Comparison of ENCODE assay signal across 8 mouse cellular contexts in the genomic region with DNA sequence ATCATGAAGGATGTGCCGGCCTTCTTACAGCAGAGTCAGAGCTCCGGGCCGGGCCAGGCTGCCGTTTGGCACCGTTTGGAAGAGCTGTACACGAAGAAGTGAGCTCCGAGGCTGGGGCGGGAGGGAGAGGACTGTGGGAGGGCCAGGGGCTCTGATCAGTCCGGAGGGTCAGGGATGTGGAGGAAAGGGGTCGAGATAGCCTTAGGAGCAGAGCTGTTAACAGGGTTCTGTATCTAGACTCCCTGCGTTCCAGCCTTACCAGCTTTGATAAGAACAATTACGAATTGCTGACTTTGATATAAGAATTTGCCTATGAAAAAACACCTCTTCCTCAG. TPM values are rescaled to one million over a fixed set of nuclear protein-coding genes. Genes with fewer than 3 reads are reported as not detected.
A peak's percentile ranks its signal among the peaks of the same experiment; 100 is the strongest.
DNase-seq lines count a peak whose midpoint lies in the region; ATAC-seq and TF ChIP-seq lines count a peak whose summit lies in the region.

No protein-coding gene starts in this region.

- H3K4me2 ChIP-seq in embryonic facial prominence, embryonic 12.5 days (replicated peaks): peak overlapping the region; percentile 59
- peak overlapping the region; percentile 78 for H3K4me2 ChIP-seq in hindbrain, postnatal 0 days (ENCODE audit: low read depth, low read length)
- peak overlapping the region; percentile 74 for H3K4me2 ChIP-seq in midbrain, postnatal 0 days (ENCODE audit: low read depth, low read length, poor library complexity, severe bottlenecking)

- H3K9ac ChIP-seq in embryonic facial prominence, embryonic 12.5 days: peak overlapping the region; percentile 77
- H3K9ac ChIP-seq in hindbrain, postnatal 0 days (replicated peaks; ENCODE audit: low read length): peak overlapping the region; percentile 84
- peak overlapping the region; percentile 94 for H3K9ac ChIP-seq in midbrain, postnatal 0 days (replicated peaks; ENCODE audit: low read length, poor library complexity, severe bottlenecking)

- H3K27me3 ChIP-seq in embryonic facial prominence, embryonic 12.5 days: no peaks in the 10 kb centered on the region
- H3K27me3 ChIP-seq in hindbrain, postnatal 0 days (ENCODE audit: insufficient read depth, low read length): no peaks in the 10 kb centered on the region
- no peaks in the 10 kb centered on the region for H3K27me3 ChIP-seq in midbrain, postnatal 0 days (ENCODE audit: insufficient read depth, low read length)

- no peak for TF ChIP-seq CTCF in left cerebral cortex, adult 2 months (IDR thresholded peaks at IDR 0.05)
- no peak for TF ChIP-seq CTCF in hindbrain, postnatal 0 days (IDR thresholded peaks at IDR 0.05; ENCODE audit: low read depth)
- TF ChIP-seq CTCF in midbrain, postnatal 0 days (IDR thresholded peaks at IDR 0.05): no peak

- intact Hi-C loops in left cerebral cortex, adult 2 months (cut with DNase I): loop anchor here (1.0 to 5.0 kb wide), 2 partner anchors 25 to 35 kb away; a partner anchor contains a TSS
- intact Hi-C loops in left cerebral cortex, postnatal 14 days (cut with DNase I): loop anchor here (1.0 kb wide), 1 partner anchor 26 kb away; a partner anchor contains a TSS

- ATAC-seq in embryonic facial prominence, embryonic 12.5 days (ENCODE audit: insufficient number of reproducible peaks, insufficient read depth, low FRiP score, low TSS enrichment): no peak
- ATAC-seq in hindbrain, postnatal 0 days: peak; percentile 70
- ATAC-seq in midbrain, postnatal 0 days (ENCODE audit: low FRiP score): peak; percentile 47; the same call in 1 of the 2 replicates
- ATAC-seq in megakaryocyte-erythroid progenitor cell, adult 5-6 weeks (replicated peaks; ENCODE audit: low FRiP score, low TSS enrichment, poor library complexity, severe bottlenecking): no peak; the same call in 1 of the 2 replicates

- H3K27ac ChIP-seq in left cerebral cortex, adult 2 months: peak overlapping the region; percentile 95
- H3K27ac ChIP-seq in embryonic facial prominence, embryonic 12.5 days: peak overlapping the region; percentile 52; the same call in 1 of the 2 replicates
- H3K27ac ChIP-seq in hindbrain, postnatal 0 days: peak overlapping the region; percentile 90
- H3K27ac ChIP-seq in midbrain, postnatal 0 days (ENCODE audit: low read depth, low read length): peak overlapping the region; percentile 89

- H3K4me3 ChIP-seq in left cerebral cortex, adult 2 months: peak overlapping the region; percentile 85
- H3K4me3 ChIP-seq in embryonic facial prominence, embryonic 12.5 days: peak overlapping the region; percentile 85
- H3K4me3 ChIP-seq in hindbrain, postnatal 0 days (ENCODE audit: low read length): peak overlapping the region; percentile 91
- H3K4me3 ChIP-seq in midbrain, postnatal 0 days (ENCODE audit: low read depth, low read length): peak overlapping the region; percentile 81

- peaks cover 11% of the 10 kb centered on the region for H3K4me1 ChIP-seq in embryonic facial prominence, embryonic 12.5 days
- H3K4me1 ChIP-seq in hindbrain, postnatal 0 days (ENCODE audit: insufficient read depth, low read length): 0 out of 2 replicates have a peak, but pooled peaks cover 6% of the 10 kb centered on the region
- H3K4me1 ChIP-seq in midbrain, postnatal 0 days (ENCODE audit: insufficient read depth, low read length): 0 out of 2 replicates have a peak, but pooled peaks cover 4% of the 10 kb centered on the region

- peaks cover 17% of the 10 kb centered on the region for H3K36me3 ChIP-seq in embryonic facial prominence, embryonic 12.5 days
- H3K36me3 ChIP-seq in hindbrain, postnatal 0 days (ENCODE audit: insufficient read depth, low read length): peaks cover 17% of the 10 kb centered on the region
- H3K36me3 ChIP-seq in midbrain, postnatal 0 days (ENCODE audit: insufficient read depth, low read length): peaks cover 14% of the 10 kb centered on the region

- DNase-seq in left cerebral cortex, adult 2 months (ENCODE audit: extremely low spot score in 1 of 2, low spot score in 2 of 2): no peak
- DNase-seq in left cerebral cortex, postnatal 14 days (ENCODE audit: low spot score in 2 of 2): no peak
- no peak for DNase-seq in hindbrain, postnatal 0 days (ENCODE audit: low spot score)
- no peak for DNase-seq in midbrain, postnatal 0 days (ENCODE audit: low spot score)
- DNase-seq in adrenal gland, postnatal 25 days: no peak
- no peak for DNase-seq in right cerebral cortex, postnatal 25 days

- under 1% methylated on average over 12 of the region's 12 CpGs for WGBS in embryonic facial prominence, embryonic 12.5 days
- under 1% methylated on average over 12 of the region's 12 CpGs for WGBS in hindbrain, postnatal 0 days
- WGBS in midbrain, postnatal 0 days: under 1% methylated on average over 12 of the region's 12 CpGs

- H3K9me3 ChIP-seq in embryonic facial prominence, embryonic 12.5 days: no peaks in the 10 kb centered on the region
- H3K9me3 ChIP-seq in hindbrain, postnatal 0 days (ENCODE audit: low read length): no peaks in the 10 kb centered on the region
- no peaks in the 10 kb centered on the region for H3K9me3 ChIP-seq in midbrain, postnatal 0 days (ENCODE audit: low read length)

RNA-seq across cellular contexts. Expression of a gene that starts 0.3 kb away (rescaled TPM):
- total RNA-seq in left cerebral cortex, adult 2 months (2021): 10 to 100 TPM; 72.2 to 76.5 TPM
- 10 to 100 TPM; 66.2 to 67.2 TPM for total RNA-seq in left cerebral cortex, postnatal 14 days (2021)
- polyA plus RNA-seq in embryonic facial prominence, embryonic 12.5 days (2016; fragmentation: Nextera tagmentation; extraction: Ambion mirVana): 25.3 and 26.1 TPM in 2 replicates
- total RNA-seq in hindbrain, postnatal 0 days (2014; rRNA removed): 56.3 and 71.6 TPM in 2 replicates
- polyA plus RNA-seq in hindbrain, postnatal 0 days (2015; fragmentation: Nextera tagmentation; extraction: Ambion mirVana): 74.6 and 75.6 TPM in 2 replicates
- total RNA-seq in midbrain, postnatal 0 days (2014; rRNA removed): 55.5 and 66.3 TPM in 2 replicates
- polyA plus RNA-seq in midbrain, postnatal 0 days (2015; fragmentation: Nextera tagmentation; extraction: Ambion mirVana): 60.9 and 72.3 TPM in 2 replicates
- total RNA-seq in adrenal gland, postnatal 25 days (2021): 31.5 and 34.3 TPM in 2 replicates
- 27.7 and 32.4 TPM in 2 replicates for total RNA-seq in megakaryocyte-erythroid progenitor cell, adult 5-6 weeks (2014; fragmentation: Nextera tagmentation)
- total RNA-seq in megakaryocyte-erythroid progenitor cell, adult 5-6 weeks (2017): 18.2 and 23.4 TPM in 2 replicates

RNA-seq across cellular contexts. Expression of a gene that starts 0.7 kb away (rescaled TPM):
- 100 to 1,000 TPM; 101 to 107 TPM for total RNA-seq in left cerebral cortex, adult 2 months (2021)
- total RNA-seq in left cerebral cortex, postnatal 14 days (2021): 100 to 1,000 TPM; 128 to 133 TPM
- polyA plus RNA-seq in embryonic facial prominence, embryonic 12.5 days (2016; fragmentation: Nextera tagmentation; extraction: Ambion mirVana): 274 and 291 TPM in 2 replicates
- total RNA-seq in hindbrain, postnatal 0 days (2014; rRNA removed): 104 and 113 TPM in 2 replicates
- polyA plus RNA-seq in hindbrain, postnatal 0 days (2015; fragmentation: Nextera tagmentation; extraction: Ambion mirVana): 259 and 275 TPM in 2 replicates
- total RNA-seq in midbrain, postnatal 0 days (2014; rRNA removed): 107 and 136 TPM in 2 replicates
- 245 and 265 TPM in 2 replicates for polyA plus RNA-seq in midbrain, postnatal 0 days (2015; fragmentation: Nextera tagmentation; extraction: Ambion mirVana)
- 125 and 128 TPM in 2 replicates for total RNA-seq in adrenal gland, postnatal 25 days (2021)
- 86.3 and 118 TPM in 2 replicates for total RNA-seq in megakaryocyte-erythroid progenitor cell, adult 5-6 weeks (2014; fragmentation: Nextera tagmentation)
- 169 and 203 TPM in 2 replicates for total RNA-seq in megakaryocyte-erythroid progenitor cell, adult 5-6 weeks (2017)

RNA-seq across cellular contexts. Expression of a gene that starts 17.8 kb away (rescaled TPM):
- total RNA-seq in left cerebral cortex, adult 2 months (2021): 1 to 10 TPM in 1 of 2 experiments, not detected in 1; 2.0 TPM
- total RNA-seq in left cerebral cortex, postnatal 14 days (2021): 1 to 10 TPM in 1 of 2 experiments, not detected in 1; 1.6 TPM
- polyA plus RNA-seq in embryonic facial prominence, embryonic 12.5 days (2016; fragmentation: Nextera tagmentation; extraction: Ambion mirVana): 2.4 TPM in 2 replicates
- total RNA-seq in hindbrain, postnatal 0 days (2014; rRNA removed): not detected in 2 replicates
- polyA plus RNA-seq in hindbrain, postnatal 0 days (2015; fragmentation: Nextera tagmentation; extraction: Ambion mirVana): not detected in 2 replicates
- not detected in 2 replicates for total RNA-seq in midbrain, postnatal 0 days (2014; rRNA removed)
- polyA plus RNA-seq in midbrain, postnatal 0 days (2015; fragmentation: Nextera tagmentation; extraction: Ambion mirVana): not detected in 2 replicates
- total RNA-seq in adrenal gland, postnatal 25 days (2021): 610 and 755 TPM in 2 replicates
- not detected in 2 replicates for total RNA-seq in megakaryocyte-erythroid progenitor cell, adult 5-6 weeks (2014; fragmentation: Nextera tagmentation)
- total RNA-seq in megakaryocyte-erythroid progenitor cell, adult 5-6 weeks (2017): not detected in 2 replicates

RNA-seq across cellular contexts. Expression of a gene that starts 25.1 kb away (rescaled TPM):
- total RNA-seq in left cerebral cortex, adult 2 months (2021): 10 to 100 TPM; 24.6 to 24.8 TPM
- 10 to 100 TPM; 25.4 to 27.2 TPM for total RNA-seq in left cerebral cortex, postnatal 14 days (2021)
- 36.0 and 44.3 TPM in 2 replicates for polyA plus RNA-seq in embryonic facial prominence, embryonic 12.5 days (2016; fragmentation: Nextera tagmentation; extraction: Ambion mirVana)
- 17.8 and 18.9 TPM in 2 replicates for total RNA-seq in hindbrain, postnatal 0 days (2014; rRNA removed)
- 47.1 and 52.6 TPM in 2 replicates for polyA plus RNA-seq in hindbrain, postnatal 0 days (2015; fragmentation: Nextera tagmentation; extraction: Ambion mirVana)
- total RNA-seq in midbrain, postnatal 0 days (2014; rRNA removed): 19.1 and 26.0 TPM in 2 replicates
- polyA plus RNA-seq in midbrain, postnatal 0 days (2015; fragmentation: Nextera tagmentation; extraction: Ambion mirVana): 49.9 and 53.9 TPM in 2 replicates
- total RNA-seq in adrenal gland, postnatal 25 days (2021): 37.2 and 44.1 TPM in 2 replicates
- 12.9 and 14.5 TPM in 2 replicates for total RNA-seq in megakaryocyte-erythroid progenitor cell, adult 5-6 weeks (2014; fragmentation: Nextera tagmentation)
- 12.8 and 16.1 TPM in 2 replicates for total RNA-seq in megakaryocyte-erythroid progenitor cell, adult 5-6 weeks (2017)

RNA-seq across cellular contexts. Expression of a gene that starts 25.7 kb away (rescaled TPM):
- total RNA-seq in left cerebral cortex, adult 2 months (2021): 10 to 100 TPM; 62.1 to 74.2 TPM
- total RNA-seq in left cerebral cortex, postnatal 14 days (2021): 10 to 100 TPM; 77.1 to 81.7 TPM
- 69.2 and 76.6 TPM in 2 replicates for polyA plus RNA-seq in embryonic facial prominence, embryonic 12.5 days (2016; fragmentation: Nextera tagmentation; extraction: Ambion mirVana)
- total RNA-seq in hindbrain, postnatal 0 days (2014; rRNA removed): 91.8 and 117 TPM in 2 replicates
- 85.8 and 89.9 TPM in 2 replicates for polyA plus RNA-seq in hindbrain, postnatal 0 days (2015; fragmentation: Nextera tagmentation; extraction: Ambion mirVana)
- total RNA-seq in midbrain, postnatal 0 days (2014; rRNA removed): 81.2 and 127 TPM in 2 replicates
- polyA plus RNA-seq in midbrain, postnatal 0 days (2015; fragmentation: Nextera tagmentation; extraction: Ambion mirVana): 91.8 and 98.1 TPM in 2 replicates
- 53.8 and 68.7 TPM in 2 replicates for total RNA-seq in adrenal gland, postnatal 25 days (2021)
- total RNA-seq in megakaryocyte-erythroid progenitor cell, adult 5-6 weeks (2014; fragmentation: Nextera tagmentation): 30.0 and 44.3 TPM in 2 replicates
- 19.2 and 27.5 TPM in 2 replicates for total RNA-seq in megakaryocyte-erythroid progenitor cell, adult 5-6 weeks (2017)

Comparison
In these comparisons a context has a peak if more than half of its experiments do, and no peak if none do; other contexts are left out.
1. ATAC-seq: peak in hindbrain, postnatal 0 days (single experiment) and midbrain, postnatal 0 days (single experiment); none in embryonic facial prominence, embryonic 12.5 days (single experiment) and megakaryocyte-erythroid progenitor cell, adult 5-6 weeks (single experiment).
2. RNA of a gene that starts 17.8 kb away (total RNA-seq): 610 to 755 TPM in adrenal gland, postnatal 25 days; 2.0 TPM in left cerebral cortex, adult 2 months, 1.6 TPM in left cerebral cortex, postnatal 14 days, not detected in hindbrain, postnatal 0 days, not detected in midbrain, postnatal 0 days and not detected in megakaryocyte-erythroid progenitor cell, adult 5-6 weeks; every median in the first group is over 100 times any median in the second.
3. Peak in every context shown above with its lines, with median percentiles within 50 percentile points of each other: H3K27ac ChIP-seq, H3K4me3 ChIP-seq, H3K4me2 ChIP-seq and H3K9ac ChIP-seq.